Mouse (Mus musculus) megakaryocyte, embryonic 14.5 days (primary cell): ENCODE results near the gene Mrtfa.

ENCODE experiments used
- FLI1 ChIP-seq: IDR thresholded peaks from 2 replicates; pipeline ENCODE4 v1.6.1; 2012; ENCODE audit warnings: low read length, inconsistent platforms, mixed read lengths
- GATA1 ChIP-seq: IDR thresholded peaks from 3 replicates; pipeline ENCODE4 v1.6.1; 2012; ENCODE audit warnings: mixed read lengths, low read length, inconsistent platforms, borderline replicate concordance

GRCm38 (mm10) chr15:81021377-81021776, 169.2 kb downstream of the Mrtfa start:
- no peak for TF ChIP-seq GATA1
- TF ChIP-seq FLI1, result no peak
